Mouse (Mus musculus): ENCODE data around the gene Tmem219.

The Tmem219 gene

DNA sequence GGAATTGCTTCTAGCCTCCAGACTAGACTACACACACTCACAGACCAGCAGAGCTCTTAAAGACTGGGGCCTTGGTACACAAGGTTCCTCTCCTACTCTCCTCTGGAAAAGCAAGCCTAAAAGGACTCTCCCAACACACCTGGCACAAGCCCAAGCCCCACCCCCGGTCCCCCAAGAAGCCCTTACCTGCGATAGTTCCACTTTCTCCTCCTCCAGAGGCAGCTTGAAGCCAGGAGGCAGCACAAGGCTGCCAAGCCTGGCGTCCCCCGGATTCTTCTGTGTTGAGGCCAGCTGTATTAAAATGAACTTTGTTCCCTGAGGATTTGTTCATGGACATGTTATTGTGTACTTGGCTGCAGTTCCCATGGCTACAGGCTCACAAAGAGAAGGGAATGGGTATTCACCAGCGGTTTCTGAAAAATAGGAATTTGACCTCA is at the start of gene Tmem219:
Gene Tmem219, minus strand, starts transcription at position 294 of the 437 bp plus-strand sequence.
- no peak for DNase-seq (ENCODE audit: low spot score)

GRCm38 (mm10) chr7:126967361-126967760 is 44.6 kb upstream of the Tmem219 start:
- DNase-seq (ENCODE audit: low spot score) = no peak

- DNase-seq (ENCODE audit: low spot score) = no peak
Measured at GRCm38 (mm10) chr7:126965568-126965967, 42.9 kb upstream of the Tmem219 start.

GRCm38 (mm10) chr7:126963548-126964286 is 41.0 kb upstream of the Tmem219 start:
- no peak for DNase-seq (ENCODE audit: low spot score)

DNA sequence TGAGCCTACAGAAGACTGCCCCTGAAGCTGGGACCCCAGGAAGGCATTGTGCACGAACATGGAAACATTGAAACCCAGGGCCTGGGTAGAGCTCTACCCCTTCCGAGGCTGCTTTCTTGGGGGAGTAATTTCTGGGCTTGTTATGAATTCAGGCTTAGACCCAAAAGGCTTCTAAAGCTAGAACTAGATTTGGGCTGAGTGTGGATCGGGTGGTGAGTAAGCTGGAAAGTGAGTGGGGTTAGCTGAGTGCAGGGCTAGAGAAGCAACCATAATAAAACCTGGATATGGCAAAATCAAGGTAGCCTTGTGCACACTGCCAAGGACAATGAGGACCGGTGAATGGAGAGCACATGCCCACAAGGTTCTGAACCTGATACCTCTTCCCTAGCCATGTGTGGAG is 39.2 kb upstream of the Tmem219 start:
- DNase-seq (ENCODE audit: low spot score) = no peak

DNA sequence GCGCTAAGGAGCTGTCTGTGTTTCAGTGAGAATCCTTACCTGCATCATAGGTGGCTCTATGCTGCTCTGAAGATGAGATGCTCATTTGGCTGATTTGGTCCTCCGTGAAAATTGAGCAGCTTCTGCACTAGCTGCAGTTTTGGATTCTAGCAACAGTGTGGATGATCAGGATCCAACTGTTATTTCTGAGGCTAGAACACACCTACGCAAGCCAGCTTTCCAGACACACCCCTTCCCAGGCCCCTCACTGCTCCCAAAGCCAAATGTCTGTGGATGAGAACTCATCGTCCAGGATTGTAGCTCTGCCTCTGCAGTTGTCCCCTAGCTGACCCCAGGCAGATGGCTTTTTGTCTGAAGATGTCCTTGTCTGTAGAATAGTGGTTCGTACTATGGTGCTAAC is 38.4 kb upstream of the Tmem219 start:
- DNase-seq (ENCODE audit: low spot score) = no peak

- DNase-seq (ENCODE audit: low spot score) = no peak
Measured at GRCm38 (mm10) chr7:126959780-126960179, 37.1 kb upstream of the Tmem219 start.

DNA sequence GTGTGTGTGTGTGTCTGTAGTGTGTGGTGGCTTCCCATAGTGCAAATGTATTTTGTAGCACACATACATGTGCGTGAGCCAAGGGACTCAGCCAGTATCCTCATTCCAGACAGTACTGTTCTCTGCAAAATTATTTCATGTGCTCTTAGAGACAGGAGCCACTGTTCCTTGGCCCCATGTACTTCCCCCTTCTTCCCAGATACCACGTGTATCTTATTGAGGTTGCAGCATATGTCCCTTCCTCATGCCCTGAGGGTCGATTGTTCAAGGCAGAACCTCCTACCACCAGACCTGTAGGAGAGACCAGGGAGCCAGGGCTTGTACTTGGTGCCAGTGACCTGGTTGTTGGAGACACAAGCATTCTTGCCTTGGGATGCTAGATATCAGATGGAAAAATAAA is 32.4 kb upstream of the Tmem219 start:
- DNase-seq (ENCODE audit: low spot score) = no peak

- no peak for DNase-seq (ENCODE audit: low spot score)
Measured at GRCm38 (mm10) chr7:126952646-126953045, 29.9 kb upstream of the Tmem219 start.

DNA sequence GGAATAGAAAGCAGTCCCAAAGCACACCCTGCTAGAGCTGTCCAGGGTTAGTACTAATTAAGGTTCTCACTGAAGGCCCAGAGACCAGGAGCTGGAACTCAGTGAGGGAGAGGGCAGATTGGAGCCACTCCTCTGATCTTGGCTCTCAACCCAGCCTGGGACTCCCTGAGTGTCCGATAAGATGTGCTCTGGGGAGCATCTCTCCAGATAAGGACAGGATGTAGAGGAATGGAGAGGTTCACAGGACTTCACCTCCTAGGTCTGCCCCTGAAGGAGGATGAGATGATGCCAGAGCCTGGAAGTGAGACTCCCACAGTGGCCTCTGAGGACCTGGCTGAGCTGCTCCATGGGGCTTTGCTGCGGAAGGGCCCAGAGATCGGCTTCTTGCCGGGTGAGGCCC is 29.0 kb upstream of the Tmem219 start:
- DNase-seq (ENCODE audit: low spot score) = no peak

DNA sequence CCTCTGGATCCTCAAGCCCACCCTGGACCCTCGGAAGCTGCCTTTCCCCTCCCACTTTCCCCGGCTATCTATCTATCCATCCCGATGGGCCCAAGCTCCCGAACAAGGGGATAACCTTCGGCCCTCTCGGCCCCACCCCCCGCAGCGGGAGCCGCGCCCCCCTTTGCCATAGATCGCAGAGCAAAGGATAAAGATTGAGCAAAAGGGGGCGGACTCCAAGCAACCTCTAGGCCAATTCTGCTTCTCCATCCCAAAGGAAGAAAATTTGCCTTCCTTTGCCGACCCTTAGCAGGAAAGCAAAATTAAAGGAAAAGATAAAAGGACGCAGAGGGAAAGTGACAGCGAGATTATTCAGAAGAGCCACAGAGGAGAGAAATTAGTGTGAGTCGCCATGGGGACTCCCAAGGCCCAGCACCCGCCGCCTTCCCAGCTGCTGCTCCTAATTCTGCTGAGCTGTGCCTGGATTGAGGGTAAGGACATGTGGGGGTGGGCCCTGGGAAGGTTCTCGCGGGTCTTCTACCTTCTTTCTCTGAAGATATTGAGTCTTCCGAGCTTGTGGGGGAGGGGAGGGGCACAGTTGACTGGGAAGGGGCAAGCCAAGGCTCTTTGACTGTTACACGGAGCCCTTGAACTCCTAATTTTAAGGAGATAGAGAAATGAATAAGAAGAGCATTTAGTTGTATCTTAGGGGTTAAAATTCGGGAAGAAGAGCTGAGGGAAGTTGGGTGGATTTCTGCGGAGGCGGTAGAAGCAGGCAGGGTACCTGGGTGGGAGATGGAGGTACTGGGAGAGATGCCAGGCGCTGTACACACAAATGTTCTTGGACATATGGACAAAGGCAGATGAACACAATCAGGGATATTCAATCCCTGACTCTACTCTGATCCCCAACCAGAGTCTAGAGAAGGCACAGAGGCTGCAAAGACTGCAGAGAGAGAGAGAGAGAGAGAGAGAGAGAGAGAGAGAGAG is 28.2 kb upstream of the Tmem219 start:
- DNase-seq (ENCODE audit: low spot score) = no peak

DNA sequence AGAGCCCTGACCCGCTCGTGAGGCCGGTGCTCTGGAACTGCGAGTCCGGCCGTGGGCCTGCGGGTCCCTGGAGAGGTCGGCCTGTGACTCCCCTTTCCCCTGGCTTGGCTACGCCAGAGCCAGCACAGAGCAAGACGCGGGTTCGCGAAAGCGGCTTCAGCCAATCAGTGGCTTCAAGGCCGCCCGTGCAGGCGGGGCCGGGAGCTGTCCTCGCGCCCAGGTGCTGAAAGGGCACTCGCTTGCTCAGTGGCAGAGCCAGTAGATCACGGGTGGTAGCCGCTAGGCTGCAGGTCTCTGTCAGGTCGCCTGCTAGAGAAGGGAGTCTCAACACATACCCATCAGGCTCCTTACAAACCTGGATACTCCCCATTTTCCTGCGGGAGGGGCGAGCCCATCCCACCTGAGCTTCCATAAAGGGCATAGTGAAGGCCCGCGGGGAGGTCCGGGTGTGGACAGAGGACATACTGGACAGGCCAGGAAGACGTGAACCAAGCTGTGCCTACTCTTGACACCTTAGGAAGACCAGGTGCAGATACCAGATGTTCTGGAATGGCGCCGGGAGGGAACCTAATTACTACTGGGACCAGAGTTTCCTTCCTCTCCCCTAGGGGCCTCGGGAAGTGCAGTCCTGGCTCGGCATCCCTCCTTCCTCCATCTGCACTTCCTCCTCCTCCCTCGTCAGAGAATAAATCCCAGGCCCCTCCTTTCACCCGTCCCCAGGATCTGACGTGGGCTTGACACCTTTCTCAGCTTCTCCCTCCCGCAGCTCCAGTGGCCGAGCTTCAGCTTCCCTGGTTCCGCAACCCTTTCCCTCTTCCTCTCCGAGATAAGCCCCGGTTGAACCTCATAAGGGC is 27.3 kb upstream of the Tmem219 start, which contains the start of gene Sez6l2:
Gene Sez6l2, plus strand, starts transcription at position 771 of the 854 bp plus-strand sequence.
- peak; percentile 77 for DNase-seq (ENCODE audit: low spot score)

DNA sequence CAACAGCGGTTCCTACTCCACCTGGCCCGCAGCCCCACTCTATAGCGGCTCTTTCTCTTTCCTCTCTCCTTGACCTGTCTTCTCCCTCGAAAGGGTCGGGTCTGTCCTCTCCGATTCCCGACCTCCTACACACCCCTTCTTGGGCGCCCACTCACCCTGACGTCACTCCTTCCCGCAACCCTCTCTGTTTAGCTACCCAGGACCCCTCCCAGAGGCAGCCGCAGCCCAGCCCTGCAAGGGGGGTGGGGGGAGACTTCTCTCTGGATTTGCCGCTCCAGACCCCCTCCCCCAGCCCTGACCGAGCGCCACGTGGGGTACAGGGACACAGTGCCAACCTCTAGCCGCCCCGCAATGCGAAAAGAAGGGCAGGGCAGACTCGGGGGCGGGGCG is 26.7 kb upstream of the Tmem219 start, which contains the start of gene Asphd1:
Gene Asphd1, minus strand, starts transcription at position 180 of the 390 bp plus-strand sequence.
- DNase-seq (ENCODE audit: low spot score) = no peak

GRCm38 (mm10) chr7:126948626-126949025 is 25.9 kb upstream of the Tmem219 start:
- no peak for DNase-seq (ENCODE audit: low spot score)

DNA sequence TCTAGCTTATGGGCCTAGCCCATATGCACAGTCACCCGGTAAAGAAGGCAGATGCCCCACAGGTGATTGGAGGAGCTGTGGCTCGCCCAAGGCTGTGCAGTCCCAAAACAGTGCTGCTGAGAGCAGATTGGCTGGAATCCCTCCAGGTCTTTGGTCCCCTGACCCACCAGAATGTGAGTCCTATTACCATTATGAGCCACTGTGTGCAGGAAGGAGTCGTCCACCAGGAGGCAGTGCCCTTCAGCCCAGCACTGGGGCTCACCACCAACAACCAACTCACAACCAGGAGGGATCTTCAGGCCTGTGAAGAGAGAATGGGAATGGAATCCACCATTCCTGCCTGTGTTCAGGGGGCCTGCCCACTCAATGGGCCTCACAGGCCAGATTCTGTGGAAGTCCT is 23.8 kb upstream of the Tmem219 start:
- peak; percentile 39 for DNase-seq (ENCODE audit: low spot score)

GRCm38 (mm10) chr7:126941801-126942200 is 19.1 kb upstream of the Tmem219 start:
- no peak for DNase-seq (ENCODE audit: low spot score)

DNA sequence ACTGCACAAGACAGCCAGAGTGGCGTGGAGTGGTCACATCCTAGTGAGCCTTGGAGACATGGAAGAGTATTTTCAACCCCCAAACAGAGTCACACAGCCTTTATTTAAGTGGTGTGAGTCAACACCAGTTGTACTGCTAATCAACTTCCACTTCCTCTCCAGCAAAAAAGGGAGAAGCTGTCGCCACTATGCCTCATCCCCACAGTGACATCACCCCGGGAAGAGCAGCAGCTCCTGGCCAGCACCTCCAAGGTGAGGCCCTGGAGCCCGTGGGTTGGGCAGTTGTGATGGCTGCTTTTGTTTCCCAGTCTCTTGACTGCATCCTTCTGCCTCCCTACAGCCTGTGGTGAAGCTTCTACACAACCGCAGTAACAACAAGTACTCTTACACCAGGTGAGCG is 18.5 kb upstream of the Tmem219 start:
- no peak for DNase-seq (ENCODE audit: low spot score)

- DNase-seq (ENCODE audit: low spot score) = no peak
Measured at GRCm38 (mm10) chr7:126932652-126933051, 9.9 kb upstream of the Tmem219 start.

GRCm38 (mm10) chr7:126929046-126929445 is 6.3 kb upstream of the Tmem219 start:
- no peak for DNase-seq (ENCODE audit: low spot score)

DNA sequence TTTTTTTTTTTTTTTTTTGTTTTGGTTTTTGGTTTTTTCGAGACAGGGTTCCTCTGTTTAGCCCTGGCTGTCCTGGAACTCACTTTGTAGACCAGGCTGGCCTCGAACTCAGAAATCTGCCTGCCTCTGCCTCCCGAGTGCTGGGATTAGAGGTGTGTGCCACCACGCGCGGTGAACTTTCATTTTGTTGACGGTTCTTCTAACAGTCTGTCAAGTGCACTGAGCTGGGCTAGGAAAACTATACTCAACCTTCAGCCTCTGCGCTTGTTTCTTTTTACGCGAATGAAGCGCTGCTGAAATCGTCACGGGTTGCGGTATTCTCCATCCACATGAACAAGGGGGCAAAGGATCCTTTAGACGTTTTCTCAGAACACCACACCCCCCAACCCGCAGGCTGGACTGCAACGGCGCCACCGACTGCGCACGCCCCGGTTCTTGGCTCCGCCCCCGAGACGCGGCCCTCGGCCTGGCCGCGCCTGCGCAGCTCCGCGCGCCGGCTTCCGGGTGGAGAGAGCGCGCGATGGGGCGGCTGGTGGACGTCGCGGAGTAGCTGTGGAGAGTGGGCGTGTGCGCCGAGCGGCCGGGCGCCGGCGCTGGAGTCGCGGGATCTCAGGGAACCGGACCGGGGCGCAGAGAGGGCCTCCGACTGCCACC is 5.8 kb upstream of the Tmem219 start, which contains the start of gene Kctd13:
Gene Kctd13, plus strand, starts transcription at position 496 of the 654 bp plus-strand sequence.
- DNase-seq (ENCODE audit: low spot score) = peak; percentile 94

DNA sequence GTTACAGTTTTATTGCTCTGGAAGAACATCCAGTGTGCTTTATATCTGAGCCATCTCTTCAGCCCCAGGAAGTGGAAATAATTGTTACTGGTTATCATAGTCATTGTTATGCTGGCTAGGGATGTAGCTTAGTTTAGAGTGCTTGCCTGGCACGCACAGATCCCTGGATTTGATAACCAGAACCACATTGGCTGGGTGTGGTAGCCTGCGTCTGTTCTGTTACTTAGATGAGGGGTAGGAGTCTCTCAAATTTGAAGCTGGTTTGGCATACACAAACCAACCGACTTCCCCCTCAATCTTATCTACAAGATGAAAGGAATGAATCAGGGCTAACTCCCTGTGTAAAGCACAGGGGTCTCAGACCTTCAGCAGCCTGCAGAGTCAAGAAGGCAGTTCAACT is 3.6 kb upstream of the Tmem219 start:
- no peak for DNase-seq (ENCODE audit: low spot score)
